Comparison of ENCODE assay signal across 16 mouse cellular contexts in genomic region chr1:47606597-47606996, GRCm38 (mm10).
"Had no signal": no experiment of that assay in that cellular context is flagged by ENCODE, and none has a peak within 500 bp of the region (broad histone marks: within the 10 kb centered on the region; RNA-seq: fewer than 3 reads in every experiment).

No protein-coding gene starts in this region.

- H3K27me3 ChIP-seq: midbrain, embryonic 12.5 days; neural tube, embryonic 13.5 days; neural tube, embryonic 15.5 days; stomach, embryonic 15.5 days had no signal

- H3K36me3 ChIP-seq: midbrain, embryonic 10.5 days; midbrain, embryonic 12.5 days; neural tube, embryonic 13.5 days; neural tube, embryonic 15.5 days; stomach, embryonic 15.5 days had no signal

- H3K4me1 ChIP-seq: midbrain, embryonic 10.5 days; midbrain, embryonic 12.5 days; neural tube, embryonic 15.5 days; stomach, embryonic 15.5 days had no signal

- DNase-seq: lung, adult 18-20 months; lung, embryonic 14.5 days; lung, postnatal 10 days; lung, postnatal 4 days; midbrain, embryonic 14.5 days; right cerebral cortex, postnatal 14 days; thymus, adult 2 months; thymus, postnatal 25 days had no signal

- H3K4me2 ChIP-seq: lung, embryonic 14.5 days; midbrain, embryonic 12.5 days; neural tube, embryonic 13.5 days; neural tube, embryonic 15.5 days; stomach, embryonic 15.5 days had no signal

- H3K9ac ChIP-seq: lung, embryonic 14.5 days; midbrain, embryonic 12.5 days; neural tube, embryonic 13.5 days; neural tube, embryonic 15.5 days; stomach, embryonic 15.5 days had no signal

- H3K4me3 ChIP-seq: midbrain, embryonic 10.5 days; midbrain, embryonic 12.5 days; myocyte; neural tube, embryonic 13.5 days; neural tube, embryonic 15.5 days; stomach, embryonic 15.5 days had no signal

- H3K9me3 ChIP-seq: midbrain, embryonic 10.5 days; midbrain, embryonic 12.5 days; neural tube, embryonic 13.5 days; neural tube, embryonic 15.5 days; stomach, embryonic 15.5 days had no signal

- H3K27ac ChIP-seq: midbrain, embryonic 10.5 days; midbrain, embryonic 12.5 days; neural tube, embryonic 13.5 days; neural tube, embryonic 15.5 days; stomach, embryonic 15.5 days; stomach, postnatal 0 days had no signal

- ATAC-seq: midbrain, embryonic 16.5 days had no signal
